Mouse (Mus musculus) MEL (cell line): Measurements from ENCODE around the gene Ddx55. TPM values are rescaled to one million over a fixed set of nuclear protein-coding genes. Genes with fewer than 3 reads are reported as not detected.

Source experiments
- DNase-seq: peaks from one replicate; pipeline ENCODE4 v3.0.0; 2011; ENCODE audit warnings: low read depth, low spot score
- H3K27ac ChIP-seq: 2 replicates; pipeline ENCODE4 v1.5.1; 2012; ENCODE audit warnings: low read depth, mild to moderate bottlenecking, control low read depth, low read length, moderate library complexity; ENCODE audit not compliant: control insufficient read depth
- H3K27me3 ChIP-seq, 2 experiments: fragments of 150-350 bp in 1 of 2; sonication (generic) in 1 of 2; 2 replicates each; pipeline ENCODE4 v1.6.1; 2012; ENCODE audit warnings: low read length in 2 of 2, mild to moderate bottlenecking in 2 of 2, improper control_type of control experiment in 1 of 2, moderate library complexity in 1 of 2; ENCODE audit not compliant: insufficient read depth in 2 of 2, control insufficient read depth in 1 of 2
- H3K36me3 ChIP-seq, 2 experiments: 2 replicates each; pipeline ENCODE4 v1.6.1; 2012 to 2014; ENCODE audit warnings: low read length in 2 of 2, improper control_type of control experiment in 1 of 2, inconsistent platforms in 1 of 2, mild to moderate bottlenecking in 1 of 2; ENCODE audit not compliant: insufficient read depth in 2 of 2, control insufficient read depth in 1 of 2
- H3K4me1 ChIP-seq, 2 experiments: fragments of 150-350 bp in 1 of 2; sonication (generic) in 1 of 2; 2 replicates each; pipeline ENCODE4 v1.6.1; 2012; ENCODE audit warnings: low read length in 2 of 2, improper control_type of control experiment in 1 of 2, mild to moderate bottlenecking in 1 of 2; ENCODE audit not compliant: insufficient read depth in 2 of 2, control insufficient read depth in 1 of 2
- H3K4me3 ChIP-seq, 2 experiments: fragments of 150-350 bp in 1 of 2; sonication (generic) in 1 of 2; 2 replicates each; pipeline ENCODE4 v1.5.1; 2012; ENCODE audit warnings: low read depth in 2 of 2, low read length in 2 of 2, mild to moderate bottlenecking in 2 of 2, moderate library complexity in 2 of 2, control low read depth in 1 of 2, improper control_type of control experiment in 1 of 2; ENCODE audit not compliant: control insufficient read depth in 1 of 2, insufficient read depth in 1 of 2
- H3K79me2 ChIP-seq: 2 replicates; pipeline ENCODE4 v1.6.1; 2012; ENCODE audit warnings: mild to moderate bottlenecking, low read length, moderate library complexity; ENCODE audit not compliant: control insufficient read depth, poor library complexity, insufficient read depth
- H3K9ac ChIP-seq: 2 replicates; pipeline ENCODE4 v1.6.1; 2012; ENCODE audit warnings: low read depth, mild to moderate bottlenecking, control low read depth, low read length, moderate library complexity; ENCODE audit not compliant: control insufficient read depth, poor library complexity, severe bottlenecking
- H3K9me3 ChIP-seq: fragments of 150-350 bp; sonication (generic); replicated peaks from 2 replicates; pipeline ENCODE4 v1.6.1; 2012; ENCODE audit warnings: mild to moderate bottlenecking, low read length, improper control_type of control experiment, moderate library complexity; ENCODE audit not compliant: insufficient read depth
- CHD1 ChIP-seq: IDR thresholded peaks from 2 replicates; pipeline ENCODE4 v1.6.1; 2012; ENCODE audit warnings: low read depth, mild to moderate bottlenecking, inconsistent platforms, low read length, improper control_type of control experiment
- CHD2 ChIP-seq: IDR thresholded peaks from 2 replicates; pipeline ENCODE4 v1.6.1; 2011; ENCODE audit warnings: low read length, improper control_type of control experiment
- E2F4 ChIP-seq: IDR thresholded peaks from 2 replicates; pipeline ENCODE4 v1.6.1; 2011; ENCODE audit warnings: low read depth, low read length, improper control_type of control experiment, borderline replicate concordance
- ELF1 ChIP-seq: IDR thresholded peaks from 2 replicates; pipeline ENCODE4 v1.6.1; 2014; ENCODE audit warnings: low read depth, mild to moderate bottlenecking, inconsistent platforms, low read length, improper control_type of control experiment, moderate library complexity
- ETS1 ChIP-seq: IDR thresholded peaks from 2 replicates; pipeline ENCODE4 v1.6.1; 2012; ENCODE audit warnings: low read depth, mild to moderate bottlenecking, inconsistent platforms, low read length, improper control_type of control experiment, moderate library complexity
- GATA1 ChIP-seq: IDR thresholded peaks from 2 replicates; pipeline ENCODE4 v1.6.1; 2011; ENCODE audit warnings: low read depth, low read length, improper control_type of control experiment
- HCFC1 ChIP-seq: IDR thresholded peaks from 2 replicates; pipeline ENCODE4 v1.6.1; 2012; ENCODE audit warnings: low read depth, mild to moderate bottlenecking, inconsistent platforms, low read length, improper control_type of control experiment, moderate library complexity
- KAT2A ChIP-seq: conservative IDR thresholded peaks from 2 replicates; pipeline ENCODE4 v1.6.1; 2012; ENCODE audit warnings: low read depth, low read length, improper control_type of control experiment, inconsistent platforms
- MAFK ChIP-seq: IDR thresholded peaks from 2 replicates; pipeline ENCODE4 v1.6.1; 2011; ENCODE audit warnings: low read depth, mild to moderate bottlenecking, low read length, improper control_type of control experiment, borderline replicate concordance
- MAX ChIP-seq: IDR thresholded peaks from 2 replicates; pipeline ENCODE4 v1.6.1; 2011; ENCODE audit warnings: low read length, improper control_type of control experiment
- MAZ ChIP-seq: IDR thresholded peaks from 2 replicates; pipeline ENCODE4 v1.6.1; 2012; ENCODE audit warnings: low read depth, mild to moderate bottlenecking, inconsistent platforms, low read length, improper control_type of control experiment
- MXI1 ChIP-seq: IDR thresholded peaks from 2 replicates; pipeline ENCODE4 v1.6.1; 2011; ENCODE audit warnings: mild to moderate bottlenecking, low read depth, low read length, improper control_type of control experiment
- MYC ChIP-seq: IDR thresholded peaks from 2 replicates; pipeline ENCODE4 v1.6.1; 2011; ENCODE audit warnings: low read depth, mild to moderate bottlenecking, low read length, improper control_type of control experiment, moderate library complexity
- NRF1 ChIP-seq: IDR thresholded peaks from 2 replicates; pipeline ENCODE4 v1.6.1; 2014; ENCODE audit warnings: low read depth, mild to moderate bottlenecking, inconsistent platforms, low read length, improper control_type of control experiment, moderate library complexity; ENCODE audit not compliant: poor library complexity, insufficient read depth, severe bottlenecking
- POLR2A ChIP-seq, 2 experiments: IDR thresholded peaks; 2 replicates each; pipeline ENCODE4 v1.6.1; 2011 to 2012; ENCODE audit warnings: low read length in 2 of 2, mild to moderate bottlenecking in 2 of 2, control low read depth in 1 of 2, improper control_type of control experiment in 1 of 2, low read depth in 1 of 2, moderate library complexity in 1 of 2; ENCODE audit not compliant: control insufficient read depth in 1 of 2, insufficient read depth in 1 of 2, poor library complexity in 1 of 2
- POLR2AphosphoS2 ChIP-seq: IDR thresholded peaks from 2 replicates; pipeline ENCODE4 v1.6.1; 2011; ENCODE audit warnings: low read length, improper control_type of control experiment
- RCOR1 ChIP-seq: IDR thresholded peaks from 2 replicates; pipeline ENCODE4 v1.6.1; 2012; ENCODE audit warnings: low read depth, mild to moderate bottlenecking, inconsistent platforms, low read length, improper control_type of control experiment
- SIN3A ChIP-seq: IDR thresholded peaks from 2 replicates; pipeline ENCODE4 v1.6.1; 2012; ENCODE audit warnings: low read length, improper control_type of control experiment, inconsistent platforms
- SMC3 ChIP-seq: IDR thresholded peaks from 2 replicates; pipeline ENCODE4 v1.6.1; 2011; ENCODE audit warnings: low read depth, low read length, improper control_type of control experiment
- TCF12 ChIP-seq: IDR thresholded peaks from 2 replicates; pipeline ENCODE4 v1.6.1; 2014; ENCODE audit warnings: low read depth, mild to moderate bottlenecking, inconsistent platforms, low read length, improper control_type of control experiment, moderate library complexity
- USF2 ChIP-seq, 2 experiments: IDR thresholded peaks; 2 replicates each; pipeline ENCODE4 v1.6.1; 2011 to 2012; ENCODE audit warnings: improper control_type of control experiment in 2 of 2, low read length in 2 of 2, borderline replicate concordance in 1 of 2, inconsistent platforms in 1 of 2, low read depth in 1 of 2, mild to moderate bottlenecking in 1 of 2; ENCODE audit not compliant: insufficient read depth in 1 of 2
- ZC3H11A ChIP-seq: IDR thresholded peaks from 2 replicates; pipeline ENCODE4 v1.6.1; 2012; ENCODE audit warnings: low read depth, mild to moderate bottlenecking, inconsistent platforms, low read length, improper control_type of control experiment
- ZMIZ1 ChIP-seq: IDR thresholded peaks from 2 replicates; pipeline ENCODE4 v1.6.1; 2012; ENCODE audit warnings: low read depth, mild to moderate bottlenecking, inconsistent platforms, low read length, improper control_type of control experiment, moderate library complexity
- ZNF384 ChIP-seq: IDR thresholded peaks from 2 replicates; pipeline ENCODE4 v1.6.1; 2012; ENCODE audit warnings: low read depth, mild to moderate bottlenecking, inconsistent platforms, low read length, improper control_type of control experiment
- polyA plus RNA-seq, 2 experiments: library from polyadenylated mRNA; stranded (reverse) in 1 of 2; unstranded in 1 of 2; fragments of >175 nt in 1 of 2; fragments of >200 nt in 1 of 2; gene quantifications; 2 replicates each; pipeline versions ENCODE4 v1.2.1 to v1.2.4; 2012; ENCODE audit warnings: low replicate concordance in 2 of 2, low read depth in 1 of 2; ENCODE audit not compliant: insufficient read length in 2 of 2, insufficient read depth in 1 of 2, missing spikeins in 1 of 2
- total RNA-seq: library from RNA; depleted of rRNA; stranded (reverse); fragments of 300-350 nt; gene quantifications from 2 replicates; pipeline ENCODE4 v1.2.3, GENCODE M21; 2012

The Ddx55 gene
- total and polyA plus RNA-seq, 3 experiments, result 33.8 to 43.2 TPM; not detected in 1

DNA sequence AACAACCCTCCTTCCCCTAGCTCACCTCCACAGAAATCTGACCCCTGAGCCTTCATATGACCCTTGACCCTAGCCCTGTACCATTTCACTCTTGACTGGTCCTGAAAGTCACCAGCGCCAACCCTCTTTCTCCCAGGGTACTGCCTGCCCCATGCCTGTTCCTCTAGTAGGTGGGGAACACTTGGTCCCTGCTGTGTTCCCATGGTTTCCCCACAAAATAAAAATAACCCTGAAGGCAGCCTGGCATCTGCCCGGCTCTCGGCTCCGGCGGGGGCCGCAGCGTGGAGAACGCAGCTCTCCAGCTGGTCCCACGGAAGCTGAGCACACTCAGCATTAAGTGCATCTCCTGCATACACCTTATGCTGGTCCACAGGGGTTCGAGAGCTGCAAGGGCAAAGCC, 34.0 kb upstream of the Ddx55 start:
- Histone ChIP-seq H3K4me3 (no peak overlapping the region), H3K4me1 (no peaks in the 10 kb centered on the region)

DNA sequence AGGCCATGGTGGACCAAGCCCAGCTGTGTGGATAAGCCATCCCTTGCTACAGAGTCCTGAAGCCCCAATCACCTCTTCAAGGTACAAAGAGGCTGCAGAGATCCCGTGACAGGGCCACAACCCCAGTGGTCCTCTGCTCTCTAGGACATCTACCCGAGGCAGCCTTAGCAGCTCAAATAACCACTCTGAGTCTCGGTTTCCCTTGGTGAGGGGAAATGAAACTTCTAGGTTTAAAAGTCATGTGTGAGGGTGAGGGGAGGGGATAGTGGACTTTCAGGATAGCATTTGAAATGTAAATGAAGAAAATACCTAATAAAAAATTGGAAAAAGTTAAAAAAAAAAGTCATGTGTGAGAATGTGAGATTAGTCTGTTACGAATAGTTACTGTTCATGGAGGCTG, 31.1 kb upstream of the Ddx55 start:
- H3K4me3 ChIP-seq, result no peak overlapping the region
- H3K4me1 ChIP-seq, result no peaks in the 10 kb centered on the region
- no peak overlapping the region for H3K9ac ChIP-seq
- no peaks in the 10 kb centered on the region for H3K79me2 ChIP-seq
- no peaks in the 10 kb centered on the region for H3K27me3 ChIP-seq
- TF ChIP-seq MYC (no peak), ETS1 (no peak), KAT2A (no peak), ZNF384 (no peak), TCF12 (no peak), SIN3A (no peak), RCOR1 (no peak)
- H3K27ac ChIP-seq, result no peak overlapping the region
- DNase-seq, result no peak
- no peaks in the 10 kb centered on the region for H3K9me3 ChIP-seq
- H3K36me3 ChIP-seq, result no peaks in the 10 kb centered on the region

More for the DNA sequence above, 34.0 kb upstream of the Ddx55 start:
- DNase-seq, result no peak
- no peaks in the 10 kb centered on the region for H3K27me3 ChIP-seq
- H3K79me2 ChIP-seq, result no peaks in the 10 kb centered on the region
- TF ChIP-seq POLR2AphosphoS2 (no peak), ZC3H11A (no peak), MAZ (no peak), RCOR1 (no peak), CHD2 (no peak), GATA1 (no peak), NRF1 (no peak), USF2 (IDR thresholded peaks at IDR 0.05; ENCODE audit: borderline replicate concordance in 1 of 2, insufficient read depth in 1 of 2, low read depth in 1 of 2, low read length in 2 of 2) (no peak), TCF12 (no peak), ZMIZ1 (no peak), ELF1 (no peak), MAX (no peak), SMC3 (no peak), E2F4 (no peak), CHD1 (no peak), MAFK (no peak), SIN3A (no peak), MXI1 (no peak), HCFC1 (no peak), POLR2A (IDR thresholded peaks at IDR 0.05; ENCODE audit: control insufficient read depth in 1 of 2, insufficient read depth in 1 of 2, low read depth in 1 of 2, low read length in 2 of 2, poor library complexity in 1 of 2) (no peak)
- H3K9me3 ChIP-seq, result no peaks in the 10 kb centered on the region
- no peaks in the 10 kb centered on the region for H3K36me3 ChIP-seq
- H3K27ac ChIP-seq, result no peak overlapping the region
- H3K9ac ChIP-seq, result no peak overlapping the region
